Mouse (Mus musculus): ENCODE measurements around the gene Traf1. TPM values are rescaled to one million over a fixed set of nuclear protein-coding genes. Genes with fewer than 3 reads are reported as not detected.

Traf1 gene
- total RNA-seq (2023): 218 TPM

DNA sequence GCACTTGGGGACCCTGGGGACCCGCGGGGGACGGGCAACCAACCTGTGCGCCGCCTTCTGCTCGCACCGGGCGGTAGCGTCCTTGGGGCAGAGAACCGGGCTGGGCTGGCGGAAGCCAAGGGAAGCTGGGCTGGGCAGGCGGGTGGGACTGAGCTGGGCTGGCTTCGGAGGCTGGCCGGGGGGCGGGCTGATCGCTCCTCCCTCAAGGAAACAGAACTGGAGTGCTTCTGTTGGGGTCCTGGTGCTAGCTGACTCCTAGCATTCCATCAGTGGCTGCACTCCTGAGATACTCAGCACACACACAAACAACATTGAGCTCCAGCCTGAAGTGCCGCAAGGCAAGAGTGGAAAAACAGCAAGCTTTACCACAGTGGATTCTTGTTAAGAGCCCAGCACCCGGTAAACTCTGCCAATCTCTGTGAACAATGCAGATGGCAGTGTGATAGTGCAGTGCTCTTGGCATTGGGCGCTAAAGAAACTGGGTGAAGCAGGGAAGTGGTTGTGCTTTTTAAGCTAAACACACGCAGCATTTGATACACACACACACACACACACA, at the start of gene Traf1:
Gene Traf1, minus strand, starts transcription at position 292 of the 556 bp plus-strand sequence.

DNA sequence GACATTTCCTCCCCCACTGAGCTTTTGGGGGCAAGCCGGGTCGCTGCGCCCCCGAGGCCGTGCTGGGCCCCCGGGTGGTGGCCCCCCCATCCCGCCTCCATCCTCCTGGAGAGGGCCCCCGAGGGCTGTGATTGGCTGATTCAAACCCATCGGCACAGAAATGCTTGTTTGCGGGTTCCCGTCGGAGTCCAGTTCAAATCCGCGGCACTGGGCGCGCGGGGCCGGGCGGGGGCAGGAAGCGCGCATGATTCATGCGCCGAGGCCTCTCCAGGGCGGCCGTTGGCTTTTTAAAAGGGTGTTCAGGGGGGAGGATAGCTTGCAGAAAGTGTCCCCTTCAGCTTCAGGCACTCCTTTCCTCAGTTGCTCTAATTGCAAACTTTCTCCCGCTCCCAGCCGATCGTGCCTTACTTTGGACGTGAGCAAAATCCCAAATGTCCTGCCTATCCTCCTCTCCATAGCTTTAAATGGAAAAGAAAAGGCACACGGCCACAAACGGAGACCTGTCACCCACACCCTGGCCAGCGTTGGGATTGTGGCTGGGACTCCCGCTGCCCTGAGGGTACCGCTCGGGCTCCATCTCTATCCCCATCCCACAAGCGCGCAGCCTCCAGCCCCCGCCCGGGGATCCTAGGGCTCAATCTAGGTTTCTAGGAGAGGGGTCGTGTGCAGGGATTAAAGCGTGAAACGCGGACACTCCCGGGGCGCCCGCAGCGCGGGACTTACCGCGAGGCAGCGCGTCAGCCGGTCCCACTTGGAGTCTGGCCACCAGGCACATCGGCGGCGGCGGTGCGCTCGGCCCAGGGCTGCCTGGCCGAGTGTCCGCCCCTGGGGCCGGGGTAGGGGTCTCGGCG, 48.1 kb downstream of the Traf1 start, which contains the start of gene Phf19:
Gene Phf19, minus strand, starts transcription at position 809 of the 851 bp plus-strand sequence.

Other genes with a start within 250 kb of the Traf1 start
- 110 TPM for gene Gapvd1, start 206.5 kb downstream of the Traf1 start, total RNA-seq (2023)
- gene Hspa5, start 189.8 kb downstream of the Traf1 start, total RNA-seq (2023): 500 TPM
- 16.4 TPM for gene Rabepk, start 161.9 kb downstream of the Traf1 start, total RNA-seq (2023)
- 100 TPM for gene Fbxw2, start 135.5 kb downstream of the Traf1 start, total RNA-seq (2023)
- gene Gm34653, start 128.8 kb downstream of the Traf1 start, total RNA-seq (2023): not detected
- not detected for gene Cutal, start 87.4 kb downstream of the Traf1 start, total RNA-seq (2023)
- gene Psmd5, start 86.8 kb downstream of the Traf1 start, total RNA-seq (2023): 28.4 TPM
- gene Phf19, start 47.7 kb downstream of the Traf1 start, total RNA-seq (2023): 3.3 TPM
- gene Hc, start 99.7 kb upstream of the Traf1 start, total RNA-seq (2023): not detected
- gene AI182371, start 139.8 kb upstream of the Traf1 start, total RNA-seq (2023): 1.6 TPM
- gene Cntrl, start 147.7 kb upstream of the Traf1 start, total RNA-seq (2023): 120 TPM
- 142 TPM for gene Rab14, start 239.3 kb upstream of the Traf1 start, total RNA-seq (2023)

All from CD8-positive naive resting alpha-beta T cell, adult 57 days (primary cell).